Mouse (Mus musculus) erythroid progenitor cell, adult 5-6 weeks (primary cell): ENCODE results near the gene Hadha. TPM values are rescaled to one million over a fixed set of nuclear protein-coding genes. Genes with fewer than 3 reads are reported as not detected.

ENCODE experiments used
- ATAC-seq: replicated peaks from 2 replicates; pipeline ENCODE4 v1.8.0; 2016; ENCODE audit warnings: moderate number of reproducible peaks, mild to moderate bottlenecking, moderate TSS enrichment, inconsistent platforms; ENCODE audit not compliant: poor library complexity, low FRiP score, severe bottlenecking
- total RNA-seq, 2 experiments: library from RNA; stranded (forward) in 1 of 2; stranded (reverse) in 1 of 2; fragments of 150-400 nt in 1 of 2; fragments of 186-747, 209-891 nt in 1 of 2; gene quantifications; 2 replicates each; pipeline versions ENCODE4 v1.2.3 to v1.2.4; 2015 to 2017; ENCODE audit warnings: low replicate concordance in 2 of 2

Hadha gene
- total RNA-seq (2015; ENCODE audit: low replicate concordance) = 40.7 and 46.1 TPM in 2 replicates
- total RNA-seq (2017; ENCODE audit: low replicate concordance) = 166 and 215 TPM in 2 replicates

DNA sequence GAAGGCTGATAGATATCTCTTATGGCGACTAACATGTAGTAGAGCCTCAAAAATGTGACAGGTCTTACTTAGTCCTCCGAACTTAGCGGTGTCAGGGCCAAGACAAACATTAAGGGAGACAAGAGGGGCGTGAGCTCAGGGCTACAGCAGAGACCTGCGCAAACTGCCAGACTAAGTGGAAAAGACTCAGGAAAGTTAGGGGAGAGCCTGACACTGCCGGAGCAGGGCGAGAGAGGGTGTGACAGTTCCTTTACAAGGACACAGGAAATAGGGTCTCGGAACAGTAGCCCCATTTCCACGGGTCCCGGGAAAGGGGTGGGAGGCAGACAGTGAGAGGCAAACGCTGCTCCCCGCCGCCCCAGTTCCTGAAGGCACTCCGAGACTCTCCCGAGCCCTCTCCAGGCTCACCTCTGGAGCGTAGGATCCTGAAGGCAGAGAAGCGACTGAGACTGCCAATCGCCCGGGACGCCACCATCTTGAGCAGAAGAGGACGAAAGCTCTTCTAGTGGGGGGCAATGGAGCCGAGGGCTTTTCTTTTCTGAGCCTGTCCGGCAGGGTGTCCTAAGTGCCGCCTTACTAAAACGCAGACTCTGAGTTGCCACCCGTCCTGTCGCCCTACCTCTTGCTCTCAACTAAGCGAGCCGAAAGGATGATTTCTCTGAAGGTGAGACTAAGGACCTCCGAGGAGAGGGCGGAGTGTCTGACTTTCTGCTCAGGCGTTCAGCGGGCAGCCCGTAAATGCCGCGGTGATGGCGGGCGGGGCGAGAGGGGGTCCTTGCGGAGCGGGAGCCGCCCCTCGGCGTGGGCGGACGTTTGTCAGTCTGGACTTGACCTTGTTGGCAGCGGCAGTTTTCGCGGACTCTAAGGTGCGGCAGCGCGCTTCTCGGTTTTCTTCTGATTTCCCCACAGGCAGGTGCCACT is at the start of gene Hadha, which contains the start of gene Hadhb:
TSS of gene Hadha (minus strand) at position 689 of the 921 bp plus-strand sequence.
TSS of gene Hadhb (plus strand) at position 775 of the 921 bp plus-strand sequence.
- peak; percentile 91 for ATAC-seq

GRCm38 (mm10) chr5:30204441-30204840 is 49.5 kb upstream of the Hadha start:
- ATAC-seq = no peak

DNA sequence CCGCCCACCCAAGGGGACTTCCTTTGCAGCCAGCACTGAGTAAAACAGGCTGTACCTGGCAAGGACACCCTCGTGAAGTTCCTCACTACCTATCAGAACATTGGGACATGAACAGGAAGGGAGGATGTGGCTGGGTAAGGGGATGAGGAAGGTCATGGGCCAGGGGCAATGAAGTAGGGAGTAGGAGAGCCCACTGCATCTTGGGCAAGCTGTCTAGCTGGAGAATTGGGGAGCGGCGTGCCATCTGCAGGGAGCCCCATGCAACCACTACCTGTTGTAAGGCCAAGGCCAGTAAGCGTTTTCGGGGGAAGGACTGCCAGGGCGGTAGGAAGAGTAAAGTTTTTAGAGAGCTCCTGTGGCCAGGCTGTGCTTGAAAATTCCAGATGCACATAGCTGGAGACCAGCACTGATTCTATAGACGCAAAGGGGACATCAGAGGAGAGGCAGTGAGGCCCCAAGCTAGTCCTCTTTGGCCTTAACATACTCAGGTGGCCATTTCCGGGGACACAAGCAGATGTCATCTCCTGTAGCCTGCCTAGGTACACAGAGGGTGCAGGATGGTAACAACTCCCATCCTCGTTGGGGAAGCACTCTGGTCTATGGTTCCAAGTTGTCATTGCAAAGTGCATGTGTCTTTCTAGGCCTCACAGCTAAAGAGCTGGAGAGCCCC is 48.4 kb upstream of the Hadha start:
- no peak for ATAC-seq

GRCm38 (mm10) chr5:30202221-30202620 is 47.3 kb upstream of the Hadha start:
- no peak for ATAC-seq

GRCm38 (mm10) chr5:30201521-30201920 is 46.6 kb upstream of the Hadha start:
- ATAC-seq = no peak

DNA sequence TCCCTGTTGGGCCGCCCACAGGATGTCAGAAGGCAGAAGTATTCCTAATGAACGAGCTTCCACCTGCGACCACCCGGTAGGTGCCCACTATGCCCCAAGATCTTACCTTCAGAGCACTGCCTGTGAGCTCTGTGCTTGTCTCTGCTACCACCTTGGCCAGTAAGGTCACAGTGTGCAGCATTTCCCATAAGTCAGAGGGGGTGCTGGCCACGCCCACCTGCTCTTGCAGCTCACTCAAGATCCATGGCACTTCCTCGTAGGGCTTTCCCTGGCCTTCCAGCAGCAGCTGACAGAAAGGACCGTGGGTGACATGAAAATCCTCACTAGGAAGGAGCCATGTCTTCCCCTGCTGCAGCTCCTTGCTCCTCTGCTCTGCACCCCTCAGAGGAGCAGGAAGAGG is 43.3 kb upstream of the Hadha start:
- ATAC-seq = no peak

GRCm38 (mm10) chr5:30195340-30195739 is 40.4 kb upstream of the Hadha start:
- ATAC-seq = no peak

GRCm38 (mm10) chr5:30192452-30192851 is 37.5 kb upstream of the Hadha start:
- no peak for ATAC-seq

DNA sequence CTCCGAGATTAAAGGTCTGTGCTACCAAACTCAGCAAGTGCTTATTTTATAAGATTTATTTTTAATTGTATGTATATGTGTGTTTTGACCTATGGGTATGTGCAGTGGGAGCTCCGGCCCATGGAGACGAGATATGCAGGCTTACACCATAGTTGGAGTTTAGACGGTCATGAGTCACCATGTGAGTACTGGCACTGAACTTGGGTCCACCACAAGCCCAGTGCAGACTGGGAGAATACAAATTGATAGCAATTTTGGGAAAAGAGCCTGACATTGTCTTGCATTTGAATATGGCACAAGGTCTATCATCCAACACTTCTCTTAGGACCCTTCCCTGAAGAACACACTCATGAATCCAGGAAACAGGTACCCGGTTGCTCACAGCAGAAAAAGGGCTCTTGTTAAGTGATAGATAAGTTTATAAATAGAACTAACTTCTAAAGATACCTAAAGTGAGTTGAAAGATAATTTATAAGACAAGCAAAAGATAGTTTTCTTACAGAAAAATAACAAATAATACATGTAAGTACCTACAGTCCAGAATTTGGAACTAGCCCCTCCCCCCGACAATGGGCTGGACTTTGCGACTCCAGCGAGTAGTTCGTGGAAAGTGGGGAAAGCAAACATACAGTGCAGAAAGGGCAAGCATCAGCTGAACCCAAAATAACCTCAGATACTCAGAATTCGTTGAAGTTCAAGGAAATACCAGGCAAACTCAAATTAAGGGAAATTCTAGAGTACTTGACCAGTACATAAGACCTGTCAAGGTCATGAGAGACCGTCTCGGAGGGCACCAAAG is 32.9 kb upstream of the Hadha start:
- no peak for ATAC-seq

DNA sequence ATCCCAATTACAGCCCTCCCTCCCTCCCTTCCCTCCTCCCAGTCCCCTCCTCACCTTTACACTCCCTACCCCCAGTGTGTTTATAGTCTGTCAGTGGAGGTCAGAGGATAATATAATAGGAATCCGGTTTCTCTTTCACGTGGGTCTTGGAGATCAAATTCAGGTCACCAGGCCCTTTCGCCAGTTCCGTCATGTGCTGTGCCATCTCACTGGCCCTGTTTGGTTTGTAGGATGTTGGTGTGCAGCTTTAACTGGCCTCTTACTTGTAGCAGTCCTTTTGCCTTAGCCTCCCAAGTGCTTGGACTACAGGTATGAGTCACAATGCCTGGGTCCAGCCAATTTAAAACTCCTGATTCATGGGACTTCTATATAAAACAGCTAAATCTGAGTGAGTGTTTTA is 20.8 kb upstream of the Hadha start:
- ATAC-seq = no peak

DNA sequence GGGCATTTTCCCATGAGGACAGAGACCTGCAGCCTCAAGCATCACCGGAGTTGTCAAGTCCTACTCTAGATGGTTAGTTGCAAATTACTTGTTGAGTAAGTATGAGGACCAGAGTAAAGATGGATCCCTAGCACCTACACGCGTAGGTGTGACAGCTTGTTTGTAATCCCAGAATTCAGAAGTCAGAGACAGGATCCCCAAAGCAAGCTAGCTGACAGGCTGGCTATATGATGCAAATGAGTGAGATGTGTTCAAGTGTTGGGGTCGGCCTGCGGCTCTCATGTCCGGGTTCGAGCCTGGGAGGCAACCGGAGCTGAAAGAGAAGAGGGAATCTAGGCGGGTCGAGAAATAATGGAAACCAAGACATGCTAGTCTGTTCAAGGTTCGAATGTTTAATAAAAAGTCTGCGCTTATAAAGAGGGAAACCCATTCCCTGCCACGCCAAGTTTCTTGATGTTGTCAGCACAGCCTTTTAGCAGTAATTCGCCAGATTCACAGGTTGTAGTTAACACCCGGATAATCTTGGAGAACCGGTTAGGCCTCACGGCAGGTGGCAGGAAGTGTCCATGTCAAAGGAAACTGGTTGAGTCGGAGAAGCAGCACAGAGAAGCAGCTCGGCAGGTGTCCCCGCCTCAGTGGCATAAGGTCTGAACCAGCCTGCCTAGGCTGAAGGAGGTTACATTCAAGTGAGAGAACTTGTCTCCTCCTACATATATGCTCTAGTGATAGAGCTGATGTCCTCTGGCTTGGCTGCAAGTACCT is 18.1 kb upstream of the Hadha start:
- no peak for ATAC-seq

DNA sequence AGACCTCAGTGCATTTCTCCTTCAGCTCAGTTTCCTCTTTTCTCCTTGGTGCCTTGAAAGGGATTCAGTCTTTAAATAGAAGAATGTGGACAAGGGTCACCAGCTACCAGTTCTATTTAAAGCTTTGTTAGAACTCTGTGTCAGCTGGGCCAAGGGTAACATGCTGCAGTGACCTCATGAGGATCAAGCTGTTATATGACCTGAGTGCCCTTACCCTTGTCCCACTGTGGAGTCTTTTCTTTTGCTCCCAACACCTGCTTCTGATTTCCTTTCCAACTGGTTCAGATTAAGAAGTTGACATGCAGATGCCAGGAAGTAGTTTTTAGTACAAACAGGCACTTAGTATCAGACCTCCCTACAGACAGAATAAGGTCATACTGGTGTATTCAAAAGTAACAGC is 17.2 kb upstream of the Hadha start:
- no peak for ATAC-seq

DNA sequence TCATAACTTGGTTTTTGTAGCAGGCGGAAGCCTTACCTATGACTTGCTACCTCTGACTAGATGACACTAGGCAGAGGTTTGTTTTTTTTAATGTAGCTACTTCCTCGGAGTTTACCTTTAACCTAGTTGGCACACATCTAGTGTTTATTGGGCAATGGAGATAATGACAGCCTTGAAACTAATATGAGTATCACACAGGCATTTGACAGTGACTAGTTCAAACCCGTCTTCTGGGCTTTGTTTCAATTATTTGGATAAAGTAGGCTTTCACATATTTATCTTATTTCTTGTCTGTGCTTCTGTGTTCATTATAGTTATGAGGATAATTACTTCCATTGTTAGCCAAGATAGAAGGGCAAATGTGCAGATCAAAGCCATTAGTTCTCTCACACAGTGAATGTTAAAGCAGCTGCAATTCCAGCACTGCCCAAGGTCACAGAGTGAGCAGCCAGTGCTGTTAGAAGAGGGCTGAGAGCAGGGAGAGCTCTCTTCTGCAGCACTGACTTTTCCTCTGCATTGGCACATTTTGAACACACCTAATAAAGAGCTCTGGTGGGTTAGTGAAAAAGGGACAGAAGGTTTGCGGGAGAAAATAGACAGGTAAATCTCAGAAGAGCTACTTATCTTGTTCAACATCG is 15.5 kb upstream of the Hadha start:
- ATAC-seq = no peak

DNA sequence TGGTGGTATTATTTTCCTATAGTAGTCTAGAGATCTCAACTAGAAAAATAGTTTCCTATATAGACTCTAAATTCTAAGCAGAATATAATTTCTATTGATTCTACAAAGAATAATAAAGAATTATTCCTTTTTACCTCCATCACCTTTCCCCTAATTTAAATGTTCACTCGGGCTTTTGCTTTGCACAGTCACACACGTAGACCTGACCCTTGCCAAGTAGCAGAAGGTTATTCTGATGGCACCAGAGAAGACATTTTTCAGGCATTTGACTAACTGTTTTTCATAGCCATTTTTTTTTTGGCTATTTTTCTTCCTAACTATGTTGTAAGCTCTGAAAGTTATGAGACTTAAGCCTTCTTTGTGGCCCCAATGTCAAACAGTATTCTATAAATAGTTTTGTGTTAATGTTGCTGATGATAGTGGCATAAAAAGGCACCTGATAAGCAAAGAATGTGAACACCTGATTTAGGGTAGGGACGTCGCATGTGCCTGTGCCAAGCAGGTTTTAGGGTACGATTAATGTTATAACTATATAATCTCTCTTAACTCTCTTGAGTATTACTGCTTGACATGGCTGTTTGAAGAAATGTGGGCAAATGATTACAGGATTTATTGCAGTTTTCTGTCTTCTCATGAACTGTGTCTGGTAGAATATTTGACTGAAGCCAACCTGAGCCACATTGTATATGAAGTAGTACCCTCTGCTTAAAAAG is 10.4 kb upstream of the Hadha start:
- ATAC-seq = no peak

GRCm38 (mm10) chr5:30162339-30162738 is 7.4 kb upstream of the Hadha start:
- no peak for ATAC-seq

GRCm38 (mm10) chr5:30161836-30162235 is 6.9 kb upstream of the Hadha start:
- ATAC-seq = no peak

GRCm38 (mm10) chr5:30159601-30160000 is 4.6 kb upstream of the Hadha start:
- ATAC-seq = no peak
